Comparison of ENCODE assay signal across 12 mouse cellular contexts in genomic region chr10:19994469-19995450, GRCm38 (mm10).
DNase-seq lines count a peak whose midpoint lies in the region; ATAC-seq lines count a peak whose summit lies in the region.
"Had no signal": no experiment of that assay in that cellular context is flagged by ENCODE, and none has a peak within 500 bp of the region (broad histone marks: within the 10 kb centered on the region; RNA-seq: fewer than 3 reads in every experiment).

No protein-coding gene starts in this region.

- DNase-seq in CD4-positive, CD25-positive, alpha-beta regulatory T cell, adult 2 months (ENCODE audit: low read depth, low spot score): peak; percentile 37
- peak; percentile 37 to 56 for DNase-seq in spleen, adult 18-20 months
- no peak for DNase-seq in spleen, adult 12 weeks (ENCODE audit: low spot score)
- peak; percentile 29 to 49 for DNase-seq in kidney, postnatal 4 days
- peak; percentile 55 to 75 for DNase-seq in thymus, postnatal 36 days
- no peak for DNase-seq in left cerebral cortex, adult 9 months (ENCODE audit: low spot score in 2 of 2)
- no peak for DNase-seq in urinary bladder, postnatal 10 days (ENCODE audit: low spot score)
- DNase-seq: adrenal gland, adult 2 months; gastrocnemius, postnatal 10 days; retina, postnatal 1 day had no signal

- no peak for ATAC-seq in CD4-positive, CD25-positive, alpha-beta regulatory T cell, adult 4 months
- ATAC-seq: intestine, postnatal 0 days had no signal

Comparison
In these comparisons a context has a peak if more than half of its experiments do, and no peak if none do; other contexts are left out.
1. DNase-seq: peak in CD4-positive, CD25-positive, alpha-beta regulatory T cell, adult 2 months (single experiment), spleen, adult 18-20 months (2 of 2), kidney, postnatal 4 days (2 of 2) and thymus, postnatal 36 days (2 of 2); none in spleen, adult 12 weeks (single experiment), left cerebral cortex, adult 9 months (0 of 2) and urinary bladder, postnatal 10 days (single experiment).